Mouse (Mus musculus): ENCODE measurements at regions not wholly inside any gene's neighbourhood (a gene's known extent, or its start where the extent isn't known, plus 50 kb on each side); places are given as distances from the start of the nearest gene placed in this dataset.

- TF ChIP-seq POLR2A (IDR thresholded peaks at IDR 0.05; ENCODE audit: insufficient read depth, low read depth, low read length) (no peak), CTCF (IDR thresholded peaks at IDR 0.05; ENCODE audit: insufficient read depth, low read depth, low read length) (no peak)
These were observed 224.8 kb downstream of the Bcor start for GRCm38 (mm10) chrX:11935337-11935736.
